Mouse (Mus musculus) stomach, embryonic 14.5 days (tissue): ENCODE data around the gene Samd4. TPM values are rescaled to one million over a fixed set of nuclear protein-coding genes. Genes with fewer than 3 reads are reported as not detected.

Experiments
- ATAC-seq: fragments of 200-750 bp; cut with Nextera tagmentation; 2 replicates; pipeline ENCODE4 v1.8.0; 2017; ENCODE audit warnings: low read depth, moderate TSS enrichment; ENCODE audit not compliant: insufficient number of reproducible peaks, insufficient read depth, low FRiP score
- H3K27ac ChIP-seq: fragments of 300-500 bp; sonication (generic); 2 replicates; pipeline ENCODE4 v1.5.1; 2014; ENCODE audit warnings: mild to moderate bottlenecking, low read length, moderate library complexity, mixed read lengths
- H3K27me3 ChIP-seq: fragments of 300-500 bp; sonication (generic); 2 replicates; pipeline ENCODE4 v1.6.1; 2014; ENCODE audit warnings: low read length, control low read depth, mixed read lengths; ENCODE audit not compliant: control insufficient read depth, insufficient read depth
- H3K36me3 ChIP-seq: fragments of 300-500 bp; sonication (generic); 2 replicates; pipeline ENCODE4 v1.6.1; 2014; ENCODE audit warnings: mild to moderate bottlenecking, control low read depth, low read length, moderate library complexity, mixed read lengths; ENCODE audit not compliant: control insufficient read depth, insufficient read depth
- H3K4me1 ChIP-seq: fragments of 300-500 bp; sonication (generic); 2 replicates; pipeline ENCODE4 v1.6.1; 2014; ENCODE audit warnings: low read length, control low read depth, mixed read lengths; ENCODE audit not compliant: control insufficient read depth, insufficient read depth
- H3K4me2 ChIP-seq: fragments of 300-500 bp; sonication (generic); replicated peaks from 2 replicates; pipeline ENCODE4 v1.6.1; 2014; ENCODE audit warnings: low read depth, low read length, control low read depth
- H3K4me3 ChIP-seq: fragments of 300-500 bp; sonication (generic); 2 replicates; pipeline ENCODE4 v1.5.1; 2014; ENCODE audit warnings: low read depth, low read length, control low read depth
- H3K9ac ChIP-seq: fragments of 300-500 bp; sonication (generic); replicated peaks from 2 replicates; pipeline ENCODE4 v1.6.1; 2014; ENCODE audit warnings: low read depth, mild to moderate bottlenecking, control low read depth, low read length, moderate library complexity, mixed read lengths
- H3K9me3 ChIP-seq: fragments of 300-500 bp; sonication (generic); 2 replicates; pipeline ENCODE4 v1.6.1; 2016; ENCODE audit warnings: low read depth, low read length, control low read depth; ENCODE audit not compliant: control insufficient read depth
- WGBS: fragments of 180-500 bp; shearing (Covaris S2); extraction: QIAGEN DNeasy Blood & Tissue Kit; methylation state at CpG from one replicate; pipeline ENCODE4 v1.1.7; 2014; 5-methylcytosine and 5-hydroxymethylcytosine counted together
- microRNA-seq: library from miRNA; unstranded; fragments of <30 nt; microRNA quantifications from one replicate; pipeline ENCODE4, GENCODE M21; 2016
- polyA plus RNA-seq: library from polyadenylated mRNA; unstranded; fragments of >200 nt; fragmentation: Nextera tagmentation; extraction: Ambion mirVana; gene quantifications from 2 replicates; pipeline ENCODE4 v1.2.1, GENCODE M21; 2014

The Samd4 gene
- polyA plus RNA-seq, 1 experiment from 2014 or later = 7.3 TPM

GRCm38 (mm10) chr14:47133948-47134347 is 251.3 kb downstream of the Samd4 start:
- H3K9ac ChIP-seq = no peak overlapping the region
- no peak overlapping the region for H3K4me3 ChIP-seq
- H3K9me3 ChIP-seq = no peaks in the 10 kb centered on the region
- 55% methylated on average over 10 of the region's 10 CpGs for WGBS
- H3K27ac ChIP-seq = no peak overlapping the region
- no peaks in the 10 kb centered on the region for H3K27me3 ChIP-seq
- H3K4me2 ChIP-seq = no peak overlapping the region
- no peaks in the 10 kb centered on the region for H3K4me1 ChIP-seq
- H3K36me3 ChIP-seq = no peaks in the 10 kb centered on the region
- ATAC-seq = no peak

DNA sequence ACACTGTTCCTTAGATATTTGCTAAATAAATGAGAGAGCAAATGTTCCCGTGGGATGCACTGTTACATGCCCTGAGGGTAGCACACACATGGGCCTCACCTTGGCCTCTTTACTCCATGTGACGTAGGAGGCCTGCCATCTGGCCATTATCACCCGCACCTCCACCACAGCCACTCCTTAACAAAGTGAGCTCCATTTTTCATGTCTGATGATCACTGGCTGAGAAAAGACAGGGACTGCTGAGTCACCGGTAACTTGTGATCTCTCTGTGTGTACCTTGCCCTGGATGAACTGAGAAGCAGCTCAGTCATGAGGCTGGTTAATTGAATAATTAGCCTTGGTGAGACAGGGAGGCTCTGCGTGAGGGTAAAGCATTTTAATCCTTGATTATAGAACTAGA is 254.0 kb downstream of the Samd4 start:
- Histone ChIP-seq H3K4me2 (no peak overlapping the region), H3K9me3 (no peaks in the 10 kb centered on the region), H3K9ac (no peak overlapping the region), H3K4me1 (no peaks in the 10 kb centered on the region), H3K27ac (no peak overlapping the region), H3K27me3 (no peaks in the 10 kb centered on the region), H3K36me3 (no peaks in the 10 kb centered on the region), H3K4me3 (no peak overlapping the region)
- 58% methylated on average over 5 of the region's 5 CpGs for WGBS
- no peak for ATAC-seq

- Histone ChIP-seq H3K27ac (no peak overlapping the region), H3K4me2 (no peak overlapping the region), H3K9me3 (no peaks in the 10 kb centered on the region), H3K36me3 (no peaks in the 10 kb centered on the region), H3K4me1 (no peaks in the 10 kb centered on the region), H3K27me3 (no peaks in the 10 kb centered on the region), H3K9ac (no peak overlapping the region), H3K4me3 (no peak overlapping the region)
- 82% methylated on average over 3 of the region's 3 CpGs for WGBS
- no peak for ATAC-seq
Observed at GRCm38 (mm10) chr14:47138853-47139252, 256.2 kb downstream of the Samd4 start.

DNA sequence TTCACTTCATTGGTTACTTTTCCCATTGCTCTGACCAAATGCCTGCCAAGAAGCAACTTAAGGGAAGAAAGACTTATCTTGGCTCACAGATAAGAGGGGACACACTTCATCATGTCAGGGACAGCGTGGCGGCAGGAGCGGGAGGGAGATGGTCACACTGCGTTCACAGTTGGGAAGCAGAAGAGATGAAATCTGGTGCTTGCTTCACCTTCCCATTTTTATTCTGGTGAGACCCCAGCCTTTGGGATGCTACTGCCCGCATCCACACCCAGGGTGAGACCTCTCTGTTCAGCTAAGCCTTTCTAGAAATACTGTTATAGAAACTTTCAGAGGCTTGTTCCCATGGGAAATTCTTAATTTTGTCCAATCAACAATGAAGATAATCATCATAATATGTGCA is 261.7 kb downstream of the Samd4 start:
- Histone ChIP-seq H3K27ac (no peak overlapping the region), H3K9ac (no peak overlapping the region), H3K4me3 (no peak overlapping the region), H3K27me3 (no peaks in the 10 kb centered on the region), H3K4me2 (no peak overlapping the region), H3K9me3 (no peaks in the 10 kb centered on the region), H3K4me1 (no peaks in the 10 kb centered on the region), H3K36me3 (no peaks in the 10 kb centered on the region)
- no peak for ATAC-seq
- 93% methylated on average over 5 of the region's 5 CpGs for WGBS

- Histone ChIP-seq H3K9me3 (no peaks in the 10 kb centered on the region), H3K4me1 (no peaks in the 10 kb centered on the region), H3K9ac (no peak overlapping the region), H3K27ac (no peak overlapping the region), H3K36me3 (no peaks in the 10 kb centered on the region), H3K4me2 (no peak overlapping the region), H3K4me3 (no peak overlapping the region), H3K27me3 (no peaks in the 10 kb centered on the region)
- WGBS = 69% methylated on average over 6 of the region's 6 CpGs
- no peak for ATAC-seq
Observed at GRCm38 (mm10) chr14:47151306-47151705, 268.7 kb downstream of the Samd4 start.

DNA sequence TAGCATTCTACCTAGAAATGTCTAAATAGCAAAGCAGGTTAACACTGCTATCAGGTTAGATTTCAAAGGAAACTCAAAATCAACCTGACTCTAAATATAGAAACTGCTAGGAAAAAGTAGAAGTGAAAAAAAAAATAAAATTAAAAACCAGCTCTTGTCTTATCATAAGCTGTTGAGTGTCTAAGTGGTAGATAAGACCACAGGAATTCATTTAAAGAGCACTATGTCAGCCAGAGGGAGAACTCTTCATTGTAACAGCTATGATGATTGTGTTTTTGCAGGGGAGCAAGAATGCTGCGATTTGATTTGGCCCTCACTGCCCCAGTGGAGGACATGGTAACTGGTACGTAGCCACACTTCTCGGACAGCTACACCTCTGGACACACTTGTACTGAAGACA is 271.6 kb downstream of the Samd4 start:
- no peak overlapping the region for H3K9ac ChIP-seq
- H3K36me3 ChIP-seq = no peaks in the 10 kb centered on the region
- no peak for ATAC-seq
- H3K27me3 ChIP-seq = no peaks in the 10 kb centered on the region
- H3K4me3 ChIP-seq = no peak overlapping the region
- no peaks in the 10 kb centered on the region for H3K9me3 ChIP-seq
- no peak overlapping the region for H3K27ac ChIP-seq
- no peaks in the 10 kb centered on the region for H3K4me1 ChIP-seq
- H3K4me2 ChIP-seq = no peak overlapping the region
- 87% methylated on average over 3 of the region's 3 CpGs for WGBS

Small RNA genes lying within 50 kb of the gene (microRNA-seq; reads per million reads assigned to microRNA genes)
- 1.6 reads per million for gene Mir378c

Other genes starting within 250 kb of the Samd4 start
- gene Cdkn3, start 122.3 kb upstream of the Samd4 start, polyA plus RNA-seq = 49.7 and 60.1 TPM in 2 replicates
- 217 TPM in 2 replicates for gene Cnih1, start 94.4 kb upstream of the Samd4 start, polyA plus RNA-seq
- gene Gmfb, start 60.6 kb upstream of the Samd4 start, polyA plus RNA-seq = 59.9 and 66.7 TPM in 2 replicates
- 24.3 and 30.6 TPM in 2 replicates for gene Cgrrf1, start 50.7 kb upstream of the Samd4 start, polyA plus RNA-seq